In genomic region chr5:138920156-138920845, GRCm38 (mm10) we compare ENCODE assay signal across 9 mouse cellular contexts.
A peak's percentile ranks its signal among the peaks of the same experiment; 100 is the strongest.
DNase-seq lines count a peak whose midpoint lies in the region; ATAC-seq lines count a peak whose summit lies in the region.
"Had no signal": no experiment of that assay in that cellular context is flagged by ENCODE, and none has a peak within 500 bp of the region (broad histone marks: within the 10 kb centered on the region; RNA-seq: fewer than 3 reads in every experiment).

No protein-coding gene starts in this region.

- H3K36me3 ChIP-seq in forebrain, embryonic 13.5 days (ENCODE audit: poor library complexity, severe bottlenecking): no peaks in the 10 kb centered on the region
- no peaks in the 10 kb centered on the region for H3K36me3 ChIP-seq in forebrain, embryonic 12.5 days (replicated peaks)
- H3K36me3 ChIP-seq in stomach, embryonic 16.5 days (ENCODE audit: control insufficient read depth, insufficient read depth, low read length): no peaks in the 10 kb centered on the region
- H3K36me3 ChIP-seq: limb, embryonic 13.5 days had no signal

- peak; percentile 42 to 72 for DNase-seq in adrenal gland, postnatal 36 days
- peak; percentile 43 to 56 for DNase-seq in frontal cortex, postnatal 36 days (ENCODE audit: low spot score in 2 of 2)
- DNase-seq in kidney, adult 9 months: peak; percentile 93
- DNase-seq in lung, adult 18-20 months: peak; percentile 53 to 61
- DNase-seq in c-Kit-positive CD71-positive TER-119-positive erythroid progenitor cells, embryonic 14.5 days (ENCODE audit: low spot score): no peak

- 0 out of 2 replicates have a peak, but pooled peaks have one; percentile 51 for ATAC-seq in forebrain, embryonic 13.5 days
- no peak for ATAC-seq in forebrain, embryonic 12.5 days (ENCODE audit: low FRiP score)
- ATAC-seq in stomach, embryonic 16.5 days (ENCODE audit: insufficient read depth, low FRiP score): peak; percentile 59; the same call in 1 of the 2 replicates

- no peaks in the 10 kb centered on the region for H3K27me3 ChIP-seq in forebrain, embryonic 13.5 days
- H3K27me3 ChIP-seq in forebrain, embryonic 12.5 days: no peaks in the 10 kb centered on the region
- no peaks in the 10 kb centered on the region for H3K27me3 ChIP-seq in stomach, embryonic 16.5 days (ENCODE audit: control insufficient read depth, insufficient read depth, low read length)
- H3K27me3 ChIP-seq: limb, embryonic 13.5 days had no signal

- no peak overlapping the region for H3K27ac ChIP-seq in forebrain, embryonic 13.5 days
- no peak overlapping the region for H3K27ac ChIP-seq in forebrain, embryonic 12.5 days
- no peak overlapping the region for H3K27ac ChIP-seq in stomach, embryonic 16.5 days (ENCODE audit: low read length)
- H3K27ac ChIP-seq: limb, embryonic 13.5 days had no signal

- no peak overlapping the region for H3K9ac ChIP-seq in forebrain, embryonic 13.5 days
- no peak overlapping the region for H3K9ac ChIP-seq in forebrain, embryonic 12.5 days
- peak overlapping the region; percentile 11; the same call in 1 of the 2 replicates for H3K9ac ChIP-seq in stomach, embryonic 16.5 days (ENCODE audit: low read length)
- H3K9ac ChIP-seq: limb, embryonic 13.5 days had no signal

- 64% methylated on average over 7 of the region's 7 CpGs for WGBS in forebrain, embryonic 13.5 days
- 84% methylated on average over 7 of the region's 7 CpGs for WGBS in forebrain, embryonic 12.5 days
- 53% methylated on average over 7 of the region's 7 CpGs for WGBS in stomach, embryonic 16.5 days

- no peak overlapping the region for H3K4me3 ChIP-seq in forebrain, embryonic 13.5 days
- no peak overlapping the region for H3K4me3 ChIP-seq in forebrain, embryonic 12.5 days (replicated peaks)
- no peak overlapping the region for H3K4me3 ChIP-seq in stomach, embryonic 16.5 days (replicated peaks; ENCODE audit: low read length)
- H3K4me3 ChIP-seq: limb, embryonic 13.5 days had no signal

- no peaks in the 10 kb centered on the region for H3K9me3 ChIP-seq in forebrain, embryonic 13.5 days (replicated peaks)
- no peaks in the 10 kb centered on the region for H3K9me3 ChIP-seq in forebrain, embryonic 12.5 days
- no peaks in the 10 kb centered on the region for H3K9me3 ChIP-seq in stomach, embryonic 16.5 days (replicated peaks; ENCODE audit: control insufficient read depth, low read length)
- H3K9me3 ChIP-seq: limb, embryonic 13.5 days had no signal

- H3K4me1 ChIP-seq in forebrain, embryonic 13.5 days: peaks cover 12% of the 10 kb centered on the region
- no peaks in the 10 kb centered on the region for H3K4me1 ChIP-seq in forebrain, embryonic 12.5 days
- H3K4me1 ChIP-seq in stomach, embryonic 16.5 days (ENCODE audit: control insufficient read depth, insufficient read depth, low read length): no peaks in the 10 kb centered on the region
- H3K4me1 ChIP-seq: limb, embryonic 13.5 days had no signal

- H3K4me2 ChIP-seq in forebrain, embryonic 13.5 days: no peak overlapping the region
- H3K4me2 ChIP-seq in forebrain, embryonic 12.5 days: no peak overlapping the region
- H3K4me2 ChIP-seq in stomach, embryonic 16.5 days (ENCODE audit: low read depth, low read length): no peak overlapping the region
- H3K4me2 ChIP-seq: limb, embryonic 13.5 days had no signal
